Mouse (Mus musculus) C2C12 (cell line): Measurements from ENCODE around the gene Nelfb. TPM values are rescaled to one million over a fixed set of nuclear protein-coding genes. Genes with fewer than 3 reads are reported as not detected.
"Not testable (repeated sequence)": the region's sequence is repeated elsewhere in the genome, so short reads cannot be mapped to it uniquely, and the experiment has no call there.

Source experiments
- H3K27me3 ChIP-seq: one replicate; pipeline ENCODE4 v1.6.1; 2011; ENCODE audit not compliant: control insufficient read depth, insufficient read depth, insufficient read length
- H3K36me3 ChIP-seq: one replicate; pipeline ENCODE4 v1.6.1; 2011; ENCODE audit not compliant: control insufficient read depth, insufficient read depth
- H3K4me3 ChIP-seq: one replicate; pipeline ENCODE4 v1.5.1; 2011; ENCODE audit warnings: mild to moderate bottlenecking, control low read depth; ENCODE audit not compliant: poor library complexity, insufficient read depth, severe bottlenecking
- H3K79me2 ChIP-seq: one replicate; pipeline ENCODE4 v1.6.1; 2011; ENCODE audit not compliant: control insufficient read depth, insufficient read depth
- H3K79me3 ChIP-seq: one replicate; pipeline ENCODE4 v1.6.1; 2011; ENCODE audit warnings: low read depth, control low read depth
- H3ac ChIP-seq: one replicate; pipeline ENCODE3; 2011; ENCODE audit warnings: low read depth; ENCODE audit not compliant: control insufficient read depth, insufficient read length
- CEBPB ChIP-seq: IDR thresholded peaks from one replicate; pipeline ENCODE4 v1.6.1; 2011; ENCODE audit warnings: low read depth, mild to moderate bottlenecking, control low read depth, moderate library complexity
- CTCF ChIP-seq: IDR thresholded peaks from one replicate; pipeline ENCODE4 v1.5.1; 2011; ENCODE audit not compliant: control insufficient read depth, insufficient read depth, insufficient read length
- FOSL1 ChIP-seq: IDR thresholded peaks from one replicate; pipeline ENCODE4 v1.8.0; 2011; ENCODE audit warnings: mild to moderate bottlenecking, low read length; ENCODE audit not compliant: poor library complexity, insufficient read depth, severe bottlenecking
- MAX ChIP-seq: IDR thresholded peaks from one replicate; pipeline ENCODE4 v1.6.1; 2011; ENCODE audit warnings: mild to moderate bottlenecking, control low read depth
- MYOD1 ChIP-seq: IDR thresholded peaks from one replicate; pipeline ENCODE4 v1.6.1; 2011; ENCODE audit warnings: low read depth; ENCODE audit not compliant: control insufficient read depth, insufficient read length
- MYOG ChIP-seq: IDR thresholded peaks from one replicate; pipeline ENCODE4 v1.6.1; 2011; ENCODE audit not compliant: control insufficient read depth, insufficient read length; ENCODE audit errors: extremely low read depth
- USF1 ChIP-seq: IDR thresholded peaks from one replicate; pipeline ENCODE4 v1.6.1; 2011; ENCODE audit warnings: low read depth, mild to moderate bottlenecking, control low read depth, moderate library complexity
- long read RNA-seq, 2 experiments: library from polyadenylated mRNA; unstranded; transcript quantifications; one replicate each; pipeline ENCODE4 v2.0.0; 2019 to 2020
- polyA plus RNA-seq: library from polyadenylated mRNA; unstranded; fragments of >200 nt; fragmentation: generic; extraction: Trizol; gene quantifications from one replicate; pipeline ENCODE4 v1.2.1, GENCODE M21; 2012; ENCODE audit warnings: missing spikeins

Gene Nelfb
- polyA plus RNA-seq = 47.4 TPM
- long read RNA-seq, experiment 1, transcript Nelfb-201 (13 exons, 2,637 nt) = major isoform, 47 of 68 reads
- long read RNA-seq, experiment 1, partial matches to known transcripts = 11 of 68 reads
- long read RNA-seq, experiment 1, other reads (novel, unspliced or antisense) = 10 of 68 reads
- long read RNA-seq, experiment 2, transcript Nelfb-203 (12 exons, 2,754 nt) = minor isoform, 8 of 724 reads
- long read RNA-seq, experiment 2, transcript Nelfb-201 (13 exons, 2,637 nt) = major isoform, 621 of 724 reads
- long read RNA-seq, experiment 2, partial matches to known transcripts = 3 of 724 reads
- long read RNA-seq, experiment 2, other reads (novel, unspliced or antisense) = 92 of 724 reads

DNA sequence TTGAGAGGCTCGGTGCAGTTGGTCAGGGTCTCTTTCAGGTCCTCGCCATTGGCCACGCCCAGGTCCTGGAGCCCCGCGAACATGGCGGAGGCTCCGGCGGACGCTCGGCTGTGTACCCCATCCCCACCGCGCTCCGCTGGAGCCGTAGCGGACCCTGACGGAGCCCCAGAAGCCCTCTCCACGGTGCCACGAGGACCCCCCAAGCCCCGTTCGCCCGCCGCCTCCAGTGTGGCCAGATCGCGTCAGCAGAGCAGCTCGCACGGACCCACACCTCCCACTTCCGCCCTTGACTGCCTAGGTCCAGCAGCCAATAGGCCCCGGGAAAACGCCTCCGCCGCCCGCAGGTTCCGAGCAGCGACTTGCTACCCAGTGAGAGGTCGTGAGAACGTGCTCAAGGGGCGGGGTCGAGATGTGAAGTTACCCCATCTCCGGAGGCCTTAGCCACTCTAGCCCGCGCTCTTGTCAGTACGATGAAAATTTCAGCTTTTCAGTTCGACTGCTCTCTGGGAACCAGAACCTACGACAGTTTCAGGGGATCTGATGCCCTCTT, at the start of gene Nelfb:
Gene Nelfb (minus strand): TSS at position 369 of the 550 bp plus-strand sequence.
- TF ChIP-seq CTCF = no peak
- peak; percentile 63 for TF ChIP-seq MAX
- Histone ChIP-seq H3K79me2 (peaks cover 50% of the 10 kb centered on the region), H3K27me3 (no peaks in the 10 kb centered on the region), H3K79me3 (peaks cover 35% of the 10 kb centered on the region), H3K36me3 (peaks cover 22% of the 10 kb centered on the region), H3K4me3 (peak within 1 kb of the TSS; percentile 93), H3ac (peak within 1 kb of the TSS; percentile 59)

DNA sequence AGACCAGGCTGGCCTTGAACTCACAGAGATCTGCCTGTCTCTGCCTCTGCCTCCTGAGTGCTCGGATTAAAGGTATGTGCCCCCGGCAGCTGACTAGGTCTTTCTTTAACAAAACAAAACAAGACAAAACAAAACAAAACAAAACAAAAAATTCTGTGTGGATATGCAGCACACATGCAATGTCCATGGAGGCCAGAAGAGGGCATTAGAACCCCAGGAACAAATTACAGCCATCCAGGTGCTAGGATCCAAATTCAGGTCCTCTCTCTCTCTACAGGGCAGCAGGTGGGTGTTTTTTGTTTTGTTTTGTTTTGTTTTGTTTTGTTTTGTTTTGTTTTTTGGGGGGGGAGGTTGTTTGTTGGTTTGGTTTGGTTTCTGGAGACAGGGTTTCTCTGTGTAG, 47.6 kb upstream of the Nelfb start:
- H3K27me3 ChIP-seq = no peaks in the 10 kb centered on the region
- peaks cover 39% of the 10 kb centered on the region for H3K79me2 ChIP-seq
- no peak overlapping the region for H3ac ChIP-seq
- H3K36me3 ChIP-seq = no peaks in the 10 kb centered on the region
- no peak overlapping the region for H3K4me3 ChIP-seq
- peaks cover 17% of the 10 kb centered on the region for H3K79me3 ChIP-seq
- TF ChIP-seq FOSL1 = no peak
- no peak for TF ChIP-seq USF1
- no peak for TF ChIP-seq MYOD1
- no peak for TF ChIP-seq CTCF
- no peak for TF ChIP-seq MAX
- no peak for TF ChIP-seq CEBPB
- no peak for TF ChIP-seq MYOG

DNA sequence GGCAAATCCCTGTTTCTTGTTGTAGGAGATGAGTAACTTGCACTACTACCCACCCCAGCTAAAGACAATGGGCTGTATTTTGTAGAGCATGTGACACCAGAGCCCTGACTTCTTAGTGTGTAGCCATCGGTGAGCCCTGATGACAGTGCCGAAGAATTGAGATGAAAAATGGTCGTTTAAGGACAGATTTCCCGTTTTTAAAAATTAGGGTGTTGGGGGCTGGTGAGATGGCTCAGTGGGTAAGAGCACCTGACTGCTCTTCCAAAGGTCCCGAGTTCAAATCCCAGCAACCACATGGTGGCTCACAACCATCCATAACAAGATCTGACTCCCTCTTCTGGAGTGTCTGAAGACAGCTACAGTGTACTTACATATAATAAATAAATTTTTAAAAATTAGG, 46.0 kb upstream of the Nelfb start:
- H3ac ChIP-seq, H3K27me3 ChIP-seq, H3K36me3 ChIP-seq, H3K4me3 ChIP-seq: not testable (repeated sequence)
- peaks cover 31% of the 10 kb centered on the region for H3K79me2 ChIP-seq
- H3K79me3 ChIP-seq = peaks cover 18% of the 10 kb centered on the region

DNA sequence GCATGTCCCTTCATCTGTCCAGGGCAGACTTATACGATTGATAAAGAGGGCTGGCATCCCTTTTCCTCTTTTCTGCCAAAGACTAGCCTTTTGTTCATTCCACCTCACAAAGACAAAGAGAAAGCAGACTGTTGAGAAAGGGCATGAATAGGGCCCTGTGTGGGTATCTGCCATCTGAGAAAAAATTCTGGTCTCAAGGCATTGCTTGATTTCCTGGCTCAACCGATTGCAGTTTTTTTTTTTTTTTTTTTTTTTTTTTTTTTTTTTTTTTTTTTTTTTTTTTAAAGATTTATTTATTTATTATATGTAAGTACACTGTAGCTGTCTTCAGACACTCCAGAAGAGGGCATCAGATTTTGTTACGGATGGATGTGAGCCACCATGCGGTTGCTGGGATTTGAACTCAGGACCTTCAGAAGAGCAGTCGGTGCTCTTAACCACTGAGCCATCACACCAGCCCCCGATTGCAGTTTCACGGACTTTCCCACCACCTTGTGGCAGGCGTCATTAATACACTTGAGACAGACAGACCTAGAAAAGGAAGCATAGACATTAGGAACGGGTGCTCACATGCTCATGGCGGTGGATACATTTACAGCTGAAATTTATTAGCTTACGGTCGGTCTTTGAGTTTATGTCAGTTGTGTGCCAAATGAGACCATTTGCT, 45.3 kb upstream of the Nelfb start:
- not testable (repeated sequence) for H3ac ChIP-seq, H3K27me3 ChIP-seq
- Histone ChIP-seq H3K36me3 (peaks cover 11% of the 10 kb centered on the region), H3K79me3 (peaks cover 18% of the 10 kb centered on the region), H3K79me2 (peaks cover 31% of the 10 kb centered on the region), H3K4me3 (peak overlapping the region; percentile 96)

DNA sequence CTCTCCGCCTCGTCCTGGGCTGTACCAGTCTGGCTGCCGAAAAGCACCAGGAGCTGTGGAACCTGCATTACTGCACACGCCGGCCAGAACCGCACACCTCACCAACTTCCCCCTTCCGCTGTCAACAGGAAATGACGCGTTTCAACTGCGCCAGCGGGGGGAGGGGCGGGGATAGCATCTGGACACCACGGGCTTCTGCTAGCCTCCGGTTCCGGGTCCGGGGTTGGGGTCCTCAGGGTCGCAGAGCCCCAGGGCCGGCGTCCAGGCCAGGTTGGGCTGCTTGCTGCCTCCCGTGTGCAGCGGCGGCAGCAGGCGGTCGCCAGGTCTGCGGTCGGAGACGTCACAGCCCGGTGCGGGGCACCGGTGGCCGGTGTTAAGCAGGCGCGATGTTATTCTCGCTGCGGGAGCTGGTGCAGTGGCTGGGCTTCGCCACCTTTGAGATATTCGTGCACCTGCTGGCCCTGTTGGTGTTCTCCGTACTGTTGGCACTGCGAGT, 44.0 kb upstream of the Nelfb start, which contains the start of gene Tmem203:
Gene Tmem203 (plus strand): TSS at position 156 of the 496 bp plus-strand sequence.
- peaks cover 18% of the 10 kb centered on the region for H3K79me3 ChIP-seq
- TF ChIP-seq MAX (peak; percentile 77), CTCF (no peak)
- peak within 1 kb of the TSS; percentile 86 for H3ac ChIP-seq
- H3K79me2 ChIP-seq = peaks cover 31% of the 10 kb centered on the region
- peaks cover 23% of the 10 kb centered on the region for H3K36me3 ChIP-seq
- peak within 1 kb of the TSS; percentile 96 for H3K4me3 ChIP-seq
- no peaks in the 10 kb centered on the region for H3K27me3 ChIP-seq

DNA sequence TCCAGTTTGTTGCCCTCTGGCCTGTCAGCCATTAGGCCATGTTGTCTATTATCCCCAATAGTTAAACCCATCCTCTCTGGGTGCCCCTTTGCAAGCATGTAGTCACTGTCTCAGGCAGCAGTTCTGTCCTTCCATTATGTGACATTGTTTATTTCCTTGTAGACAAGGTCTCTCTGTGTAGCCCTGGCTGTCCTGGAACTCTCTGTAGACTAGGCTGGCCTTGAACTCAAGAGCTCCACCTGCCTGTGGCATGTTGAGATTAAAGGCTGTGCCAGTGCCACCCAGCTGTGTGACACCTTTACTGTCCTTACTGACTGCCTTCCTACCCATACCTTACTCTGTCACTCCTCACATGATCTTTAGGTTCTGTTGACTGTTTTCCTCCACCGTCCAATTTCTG, 41.0 kb upstream of the Nelfb start:
- H3ac ChIP-seq = no peak overlapping the region
- H3K79me2 ChIP-seq = peaks cover 31% of the 10 kb centered on the region
- H3K79me3 ChIP-seq = peaks cover 18% of the 10 kb centered on the region
- H3K27me3 ChIP-seq = no peaks in the 10 kb centered on the region
- H3K36me3 ChIP-seq = peaks cover 47% of the 10 kb centered on the region
- no peak for TF ChIP-seq MAX
- peak; percentile 3 for TF ChIP-seq CTCF
- H3K4me3 ChIP-seq = no peak overlapping the region
